Mouse (Mus musculus) olfactory bulb, adult 2 months (tissue): ENCODE measurements around the gene Cttnbp2.

ENCODE experiments used
- CTCF ChIP-seq: fragments of 200-500 bp; IDR thresholded peaks from 2 replicates; pipeline ENCODE4 v1.5.1; 2012; ENCODE audit warnings: low read depth, mild to moderate bottlenecking, low read length, moderate library complexity; ENCODE audit not compliant: insufficient read depth
- POLR2A ChIP-seq: fragments of 200-500 bp; IDR thresholded peaks from 2 replicates; pipeline ENCODE4 v1.6.1; 2012; ENCODE audit warnings: mild to moderate bottlenecking, low read depth, low read length, moderate library complexity; ENCODE audit not compliant: insufficient read depth

GRCm38 (mm10) chr6:18381380-18381779, 133.3 kb downstream of the Cttnbp2 start:
- no peak for TF ChIP-seq POLR2A
- TF ChIP-seq CTCF: no peak
